Mouse (Mus musculus) liver, embryonic 15.5 days (tissue): Measurements from ENCODE around the gene Fbxo41. TPM values are rescaled to one million over a fixed set of nuclear protein-coding genes. Genes with fewer than 3 reads are reported as not detected.

Experiments
- ATAC-seq: fragments of 200-750 bp; cut with Nextera tagmentation; 2 replicates; pipeline ENCODE4 v1.8.0; 2017; ENCODE audit warnings: moderate number of reproducible peaks, mild to moderate bottlenecking, moderate library complexity; ENCODE audit not compliant: insufficient read depth
- H3K27ac ChIP-seq: fragments of 300-500 bp; sonication (generic); replicated peaks from 2 replicates; pipeline ENCODE4 v1.5.1; 2015; ENCODE audit warnings: mild to moderate bottlenecking, inconsistent platforms
- H3K27me3 ChIP-seq: fragments of 300-500 bp; sonication (generic); 2 replicates; pipeline ENCODE4 v1.6.1; 2015; ENCODE audit warnings: mild to moderate bottlenecking, inconsistent platforms
- H3K36me3 ChIP-seq: fragments of 300-500 bp; sonication (generic); replicated peaks from 2 replicates; pipeline ENCODE4 v1.6.1; 2015; ENCODE audit warnings: moderate library complexity, mild to moderate bottlenecking, inconsistent platforms
- H3K4me1 ChIP-seq: fragments of 300-500 bp; sonication (generic); replicated peaks from 2 replicates; pipeline ENCODE4 v1.6.1; 2015; ENCODE audit warnings: inconsistent platforms
- H3K4me2 ChIP-seq: fragments of 300-500 bp; sonication (generic); 2 replicates; pipeline ENCODE4 v1.6.1; 2015; ENCODE audit warnings: moderate library complexity, mild to moderate bottlenecking, inconsistent platforms
- H3K4me3 ChIP-seq: fragments of 300-500 bp; sonication (generic); replicated peaks from 2 replicates; pipeline ENCODE4 v1.5.1; 2015; ENCODE audit warnings: mild to moderate bottlenecking, inconsistent platforms
- H3K9ac ChIP-seq: fragments of 300-500 bp; sonication (generic); 2 replicates; pipeline ENCODE4 v1.6.1; 2015; ENCODE audit warnings: moderate library complexity, mild to moderate bottlenecking, inconsistent platforms
- H3K9me3 ChIP-seq: fragments of 300-500 bp; sonication (generic); replicated peaks from 2 replicates; pipeline ENCODE4 v1.6.1; 2016; ENCODE audit warnings: inconsistent platforms
- WGBS: fragments of 180-500 bp; shearing (Covaris S2); methylation state at CpG from one replicate; pipeline ENCODE4 v1.1.7; 2015; ENCODE audit warnings: mixed read lengths; ENCODE audit not compliant: insufficient replicate concordance; 5-methylcytosine and 5-hydroxymethylcytosine counted together
- polyA plus RNA-seq: library from polyadenylated mRNA; unstranded; fragments of >200 nt; fragmentation: Nextera tagmentation; extraction: Ambion mirVana; gene quantifications from 2 replicates; pipeline ENCODE4 v1.2.1, GENCODE M21; 2015

Fbxo41 gene
- polyA plus RNA-seq, 1 experiment from 2014 or later = not detected

- ATAC-seq = no peak
- H3K9me3 ChIP-seq = no peaks in the 10 kb centered on the region
- no peaks in the 10 kb centered on the region for H3K36me3 ChIP-seq
- no peak overlapping the region for H3K4me2 ChIP-seq
- 63% methylated on average over 4 of the region's 4 CpGs for WGBS
- H3K9ac ChIP-seq = no peak overlapping the region
- no peak overlapping the region for H3K27ac ChIP-seq
- no peak overlapping the region for H3K4me3 ChIP-seq
- peaks cover 18% of the 10 kb centered on the region for H3K27me3 ChIP-seq
- H3K4me1 ChIP-seq = no peaks in the 10 kb centered on the region
These were observed 12.5 kb downstream of the Fbxo41 start for GRCm38 (mm10) chr6:85490252-85490651.

DNA sequence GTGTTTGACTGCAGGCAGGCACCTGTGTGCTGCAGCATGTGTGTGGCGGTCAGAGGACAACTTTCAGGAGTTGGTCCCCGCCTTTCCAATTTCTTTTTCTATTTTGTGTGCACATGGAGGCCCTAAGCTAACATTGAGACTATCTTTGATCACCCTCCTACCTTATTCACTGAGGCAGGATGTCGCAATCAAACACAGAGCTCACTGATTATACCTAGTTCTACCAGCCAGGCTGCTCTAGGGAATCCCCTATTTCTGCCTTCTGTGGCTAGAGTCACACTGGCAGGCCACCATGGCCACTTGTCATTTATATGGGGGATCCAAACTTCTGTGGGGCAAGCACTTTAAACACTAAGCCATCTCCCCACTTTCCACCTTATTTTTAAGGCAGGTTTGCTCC, 13.1 kb downstream of the Fbxo41 start:
- WGBS = 53% methylated on average over 3 of the region's 3 CpGs
- ATAC-seq = no peak
- Histone ChIP-seq H3K9me3 (no peaks in the 10 kb centered on the region), H3K4me2 (no peak overlapping the region), H3K27me3 (peaks cover 23% of the 10 kb centered on the region), H3K36me3 (no peaks in the 10 kb centered on the region), H3K27ac (no peak overlapping the region), H3K9ac (no peak overlapping the region), H3K4me3 (no peak overlapping the region), H3K4me1 (no peaks in the 10 kb centered on the region)

- no peak overlapping the region for H3K4me2 ChIP-seq
- H3K27ac ChIP-seq = no peak overlapping the region
- no peak overlapping the region for H3K9ac ChIP-seq
- H3K4me3 ChIP-seq = no peak overlapping the region
- WGBS = 63% methylated on average over 4 of the region's 4 CpGs
- ATAC-seq = no peak
- no peaks in the 10 kb centered on the region for H3K36me3 ChIP-seq
- no peaks in the 10 kb centered on the region for H3K9me3 ChIP-seq
- H3K27me3 ChIP-seq = peaks cover 35% of the 10 kb centered on the region
- no peaks in the 10 kb centered on the region; the same call in 1 of the 2 replicates for H3K4me1 ChIP-seq
These were observed 14.3 kb downstream of the Fbxo41 start for GRCm38 (mm10) chr6:85488510-85488909.

- WGBS = 44% methylated on average over 2 of the region's 2 CpGs
- H3K9ac ChIP-seq = no peak overlapping the region
- H3K27me3 ChIP-seq = peaks cover 61% of the 10 kb centered on the region
- no peaks in the 10 kb centered on the region for H3K9me3 ChIP-seq
- H3K36me3 ChIP-seq = no peaks in the 10 kb centered on the region
- no peaks in the 10 kb centered on the region; the same call in 1 of the 2 replicates for H3K4me1 ChIP-seq
- no peak overlapping the region for H3K4me3 ChIP-seq
- no peak overlapping the region for H3K4me2 ChIP-seq
- H3K27ac ChIP-seq = no peak overlapping the region
- ATAC-seq = no peak
These were observed 17.1 kb downstream of the Fbxo41 start for GRCm38 (mm10) chr6:85485738-85486137.

GRCm38 (mm10) chr6:85483843-85484721, 18.7 kb downstream of the Fbxo41 start:
- H3K4me2 ChIP-seq = peak overlapping the region; percentile 5; the same call in 1 of the 2 replicates
- no peak overlapping the region for H3K9ac ChIP-seq
- 5% methylated on average over 90 of the region's 92 CpGs for WGBS
- H3K27me3 ChIP-seq = peaks cover 70% of the 10 kb centered on the region
- no peaks in the 10 kb centered on the region for H3K36me3 ChIP-seq
- no peak for ATAC-seq
- H3K4me1 ChIP-seq = no peaks in the 10 kb centered on the region; the same call in 1 of the 2 replicates
- H3K4me3 ChIP-seq = peak overlapping the region; percentile 7; the same call in 1 of the 2 replicates
- no peak overlapping the region for H3K27ac ChIP-seq
- no peaks in the 10 kb centered on the region for H3K9me3 ChIP-seq

DNA sequence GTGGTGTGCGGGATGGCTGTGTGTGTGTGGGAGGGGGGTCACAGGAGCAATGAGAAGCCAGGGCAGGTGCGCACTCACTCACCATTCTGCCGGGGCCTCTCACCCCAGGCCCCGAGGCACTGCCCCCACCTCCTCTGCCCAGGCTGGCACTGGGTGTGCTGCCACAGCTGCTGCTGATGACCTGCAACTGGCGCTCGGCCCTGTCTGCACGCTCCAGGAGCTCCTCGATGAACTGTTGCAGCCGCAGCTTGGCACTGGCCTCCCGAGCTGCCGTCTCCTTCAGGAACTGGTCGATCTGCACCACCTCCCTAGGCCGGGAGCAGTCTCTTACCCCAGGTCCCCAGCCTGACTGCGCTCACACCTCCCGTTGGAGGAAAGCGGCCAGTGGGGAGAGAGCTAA, 22.1 kb downstream of the Fbxo41 start:
- Histone ChIP-seq H3K27me3 (peaks cover 76% of the 10 kb centered on the region), H3K36me3 (no peaks in the 10 kb centered on the region), H3K4me1 (no peaks in the 10 kb centered on the region; the same call in 1 of the 2 replicates), H3K9me3 (no peaks in the 10 kb centered on the region), H3K4me2 (no peak overlapping the region), H3K27ac (no peak overlapping the region), H3K4me3 (no peak overlapping the region), H3K9ac (no peak overlapping the region)
- ATAC-seq = no peak
- whole genome bisulfite sequencing = 62% methylated on average over 16 of the region's 16 CpGs

DNA sequence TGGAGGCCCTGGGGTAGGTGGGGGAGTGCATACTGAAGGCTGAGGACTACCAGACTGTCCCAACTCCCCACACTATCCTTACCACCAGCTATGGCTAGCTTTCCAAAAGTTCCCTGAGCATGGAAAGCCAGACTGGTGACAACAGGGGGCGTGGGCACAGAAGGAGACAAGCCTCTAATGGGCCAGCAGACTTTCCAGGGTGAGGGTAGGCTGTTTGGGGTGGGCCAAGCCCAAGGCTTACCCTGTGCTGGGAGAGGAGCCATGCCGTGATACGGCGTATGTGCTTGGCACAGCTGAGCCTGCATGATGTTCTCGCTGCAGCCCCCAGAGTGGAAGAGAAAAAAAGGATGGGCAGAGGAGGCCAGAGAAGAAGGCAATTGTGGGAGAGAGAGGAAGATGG, 22.8 kb downstream of the Fbxo41 start:
- H3K27me3 ChIP-seq = peaks cover 69% of the 10 kb centered on the region
- ATAC-seq = no peak
- 72% methylated on average over 5 of the region's 5 CpGs for WGBS
- H3K4me2 ChIP-seq = no peak overlapping the region
- H3K27ac ChIP-seq = no peak overlapping the region
- no peaks in the 10 kb centered on the region for H3K9me3 ChIP-seq
- no peak overlapping the region for H3K4me3 ChIP-seq
- H3K4me1 ChIP-seq = no peaks in the 10 kb centered on the region; the same call in 1 of the 2 replicates
- H3K9ac ChIP-seq = no peak overlapping the region
- H3K36me3 ChIP-seq = no peaks in the 10 kb centered on the region

DNA sequence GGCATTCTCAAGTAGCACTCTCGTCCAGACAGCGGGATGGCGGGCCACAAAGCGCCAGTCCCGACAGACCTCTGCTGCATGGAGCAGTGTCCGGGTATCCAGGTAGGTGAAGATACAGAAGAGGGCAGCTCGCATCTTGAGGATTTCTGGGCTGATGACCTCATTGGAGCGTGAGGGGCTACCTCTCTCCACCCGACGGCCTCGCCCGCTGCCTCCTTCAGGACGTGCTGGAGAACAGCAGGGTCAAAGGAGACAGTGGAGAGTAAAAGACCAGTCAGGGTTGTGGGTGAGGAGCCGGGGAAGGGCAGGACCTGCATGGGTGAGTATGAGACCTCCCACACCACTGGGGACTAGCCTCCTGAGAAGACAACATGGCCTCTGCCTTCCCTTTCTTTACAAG, 24.4 kb downstream of the Fbxo41 start:
- no peak overlapping the region for H3K27ac ChIP-seq
- no peak for ATAC-seq
- H3K4me2 ChIP-seq = no peak overlapping the region
- H3K4me1 ChIP-seq = no peaks in the 10 kb centered on the region
- H3K4me3 ChIP-seq = no peak overlapping the region
- no peaks in the 10 kb centered on the region for H3K36me3 ChIP-seq
- no peaks in the 10 kb centered on the region for H3K9me3 ChIP-seq
- H3K9ac ChIP-seq = no peak overlapping the region
- WGBS = 40% methylated on average over 14 of the region's 14 CpGs
- H3K27me3 ChIP-seq = peaks cover 54% of the 10 kb centered on the region

- H3K9me3 ChIP-seq = no peaks in the 10 kb centered on the region
- H3K4me2 ChIP-seq = no peak overlapping the region
- H3K4me3 ChIP-seq = no peak overlapping the region
- H3K36me3 ChIP-seq = no peaks in the 10 kb centered on the region
- WGBS = 36% methylated on average over 10 of the region's 10 CpGs
- peaks cover 48% of the 10 kb centered on the region for H3K27me3 ChIP-seq
- no peak overlapping the region for H3K27ac ChIP-seq
- H3K9ac ChIP-seq = no peak overlapping the region
- no peaks in the 10 kb centered on the region for H3K4me1 ChIP-seq
- no peak for ATAC-seq
These were observed 25.4 kb downstream of the Fbxo41 start for GRCm38 (mm10) chr6:85477366-85477917.

- H3K4me1 ChIP-seq = no peaks in the 10 kb centered on the region
- WGBS = 50% methylated on average over 3 of the region's 3 CpGs
- H3K27me3 ChIP-seq = peaks cover 32% of the 10 kb centered on the region
- no peak overlapping the region for H3K9ac ChIP-seq
- no peak overlapping the region for H3K4me2 ChIP-seq
- ATAC-seq = no peak
- H3K36me3 ChIP-seq = no peaks in the 10 kb centered on the region
- H3K27ac ChIP-seq = no peak overlapping the region
- no peaks in the 10 kb centered on the region for H3K9me3 ChIP-seq
- H3K4me3 ChIP-seq = no peak overlapping the region
These were observed 27.2 kb downstream of the Fbxo41 start for GRCm38 (mm10) chr6:85475581-85475980.

DNA sequence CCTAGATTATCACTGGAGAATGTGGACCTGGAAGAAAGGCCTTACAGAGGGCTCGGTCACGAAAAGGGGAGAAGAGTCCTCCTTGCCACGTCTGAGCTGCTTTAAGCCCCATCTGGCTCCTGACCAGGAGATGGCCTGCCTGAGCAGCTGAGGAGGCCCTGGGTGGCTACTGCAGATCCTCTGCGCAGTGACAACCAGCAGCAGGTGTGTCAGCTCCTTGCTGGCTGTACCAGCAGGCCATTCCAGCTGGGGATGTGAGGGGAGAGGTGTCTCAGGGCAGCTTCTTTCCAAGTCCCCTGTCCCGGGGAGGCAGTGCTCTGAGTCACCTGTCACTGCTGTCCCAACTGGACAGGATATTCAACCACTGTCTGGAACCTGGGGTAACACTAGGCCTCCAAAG, 30.3 kb downstream of the Fbxo41 start:
- H3K4me1 ChIP-seq = no peaks in the 10 kb centered on the region
- WGBS = 44% methylated on average over 5 of the region's 5 CpGs
- ATAC-seq = no peak
- H3K4me2 ChIP-seq = no peak overlapping the region
- H3K27me3 ChIP-seq = peaks cover 11% of the 10 kb centered on the region
- no peak overlapping the region for H3K9ac ChIP-seq
- H3K9me3 ChIP-seq = no peaks in the 10 kb centered on the region
- no peak overlapping the region for H3K4me3 ChIP-seq
- H3K27ac ChIP-seq = no peak overlapping the region
- H3K36me3 ChIP-seq = peaks cover 22% of the 10 kb centered on the region
